Comparison of ENCODE assay signal across 12 mouse cellular contexts in genomic region chr17:47177671-47178246, GRCm38 (mm10).
DNase-seq lines count a peak whose midpoint lies in the region; ATAC-seq and TF ChIP-seq lines count a peak whose summit lies in the region.
"Had no signal": no experiment of that assay in that cellular context is flagged by ENCODE, and none has a peak within 500 bp of the region (broad histone marks: within the 10 kb centered on the region; RNA-seq: fewer than 3 reads in every experiment).

No protein-coding gene starts in this region.

- WGBS in forebrain, embryonic 12.5 days = 88% methylated on average over 8 of the region's 8 CpGs
- 89% methylated on average over 8 of the region's 8 CpGs for WGBS in forebrain, embryonic 10.5 days
- WGBS in liver, embryonic 15.5 days (ENCODE audit: insufficient replicate concordance) = 58% methylated on average over 8 of the region's 8 CpGs
- 64% methylated on average over 8 of the region's 8 CpGs for WGBS in liver, embryonic 12.5 days (ENCODE audit: insufficient replicate concordance)

- ATAC-seq in forebrain, embryonic 12.5 days (ENCODE audit: low FRiP score) = no peak
- no peak for ATAC-seq in liver, embryonic 15.5 days (ENCODE audit: insufficient read depth)
- ATAC-seq in liver, embryonic 12.5 days = no peak

- intact Hi-C loops in left cerebral cortex, postnatal 14 days (cut with DNase I) = no loop called here

- no peaks in the 10 kb centered on the region for H3K9me3 ChIP-seq in forebrain, embryonic 12.5 days
- H3K9me3 ChIP-seq in forebrain, embryonic 10.5 days = no peaks in the 10 kb centered on the region
- H3K9me3 ChIP-seq in liver, embryonic 15.5 days (replicated peaks) = no peaks in the 10 kb centered on the region
- H3K9me3 ChIP-seq in liver, embryonic 12.5 days (replicated peaks) = no peaks in the 10 kb centered on the region

- no peak for DNase-seq in forebrain, embryonic 10.5 days (ENCODE audit: extremely low spot score, low spot score)
- DNase-seq in left cerebral cortex, postnatal 14 days (ENCODE audit: low spot score in 2 of 2) = peak; percentile 34 to 74
- DNase-seq in cerebellum, postnatal 4 days (ENCODE audit: low spot score in 2 of 2) = no peak
- DNase-seq in heart, adult 8-10 months (ENCODE audit: low spot score) = no peak
- DNase-seq: cerebellum, adult 9-11 months; kidney, adult 18-20 months; thymus, postnatal 4 days had no signal

- H3K4me3 ChIP-seq in forebrain, embryonic 12.5 days (replicated peaks) = no peak overlapping the region
- no peak overlapping the region for H3K4me3 ChIP-seq in forebrain, embryonic 10.5 days
- H3K4me3 ChIP-seq in liver, embryonic 15.5 days (replicated peaks) = no peak overlapping the region
- H3K4me3 ChIP-seq in liver, embryonic 12.5 days = no peak overlapping the region
- no peak overlapping the region for H3K4me3 ChIP-seq in cortical plate, adult 2 months (ENCODE audit: insufficient read depth, low read length)

- H3K4me1 ChIP-seq in forebrain, embryonic 12.5 days = peaks cover 23% of the 10 kb centered on the region
- H3K4me1 ChIP-seq in forebrain, embryonic 10.5 days = peaks cover 31% of the 10 kb centered on the region
- H3K4me1 ChIP-seq in liver, embryonic 15.5 days (replicated peaks) = peaks cover 33% of the 10 kb centered on the region
- peaks cover 42% of the 10 kb centered on the region for H3K4me1 ChIP-seq in liver, embryonic 12.5 days
- H3K4me1 ChIP-seq in cortical plate, adult 2 months (ENCODE audit: control insufficient read depth, insufficient read depth, low read length) = peaks cover 16% of the 10 kb centered on the region

- 0 out of 2 replicates have a peak, but pooled peaks have one; percentile 45 for TF ChIP-seq POLR2A in cortical plate, adult 2 months (IDR thresholded peaks at IDR 0.05; ENCODE audit: extremely low read depth, insufficient read depth, low read length)

- no peak overlapping the region for H3K9ac ChIP-seq in forebrain, embryonic 12.5 days
- H3K9ac ChIP-seq in liver, embryonic 15.5 days = no peak overlapping the region
- H3K9ac ChIP-seq in liver, embryonic 12.5 days = no peak overlapping the region

- H3K36me3 ChIP-seq in forebrain, embryonic 12.5 days (replicated peaks) = no peaks in the 10 kb centered on the region; the same call in 1 of the 2 replicates
- H3K36me3 ChIP-seq in forebrain, embryonic 10.5 days (replicated peaks) = peaks cover 17% of the 10 kb centered on the region
- no peaks in the 10 kb centered on the region for H3K36me3 ChIP-seq in liver, embryonic 15.5 days (replicated peaks)
- no peaks in the 10 kb centered on the region for H3K36me3 ChIP-seq in liver, embryonic 12.5 days

- no peak overlapping the region for H3K4me2 ChIP-seq in forebrain, embryonic 12.5 days
- H3K4me2 ChIP-seq in liver, embryonic 15.5 days = no peak overlapping the region
- H3K4me2 ChIP-seq in liver, embryonic 12.5 days = no peak overlapping the region

- H3K27me3 ChIP-seq in forebrain, embryonic 12.5 days = no peaks in the 10 kb centered on the region
- no peaks in the 10 kb centered on the region for H3K27me3 ChIP-seq in forebrain, embryonic 10.5 days (ENCODE audit: poor library complexity, severe bottlenecking)
- H3K27me3 ChIP-seq in liver, embryonic 15.5 days = no peaks in the 10 kb centered on the region
- H3K27me3 ChIP-seq in liver, embryonic 12.5 days (replicated peaks) = no peaks in the 10 kb centered on the region

- H3K27ac ChIP-seq in forebrain, embryonic 12.5 days = 0 out of 2 replicates have a peak overlapping the region, but pooled peaks have one; percentile 32
- no peak overlapping the region for H3K27ac ChIP-seq in forebrain, embryonic 10.5 days
- 0 out of 2 replicates have a peak overlapping the region, but pooled peaks have one; percentile 9 for H3K27ac ChIP-seq in liver, embryonic 15.5 days (replicated peaks)
- H3K27ac ChIP-seq in liver, embryonic 12.5 days = no peak overlapping the region
- H3K27ac ChIP-seq in cortical plate, adult 2 months (ENCODE audit: insufficient read depth, low read length) = peak overlapping the region; percentile 6; the same call in 1 of the 2 replicates
- H3K27ac ChIP-seq: macrophage had no signal

- TF ChIP-seq CTCF in cortical plate, adult 2 months (IDR thresholded peaks at IDR 0.05; ENCODE audit: extremely low read depth, insufficient read depth, low read length) = no peak

Comparison
In these comparisons a context has a peak if more than half of its experiments do, and no peak if none do; other contexts are left out.
1. H3K27ac ChIP-seq: peak in forebrain, embryonic 12.5 days (single experiment), liver, embryonic 15.5 days (single experiment) and cortical plate, adult 2 months (single experiment); none in forebrain, embryonic 10.5 days (single experiment) and liver, embryonic 12.5 days (single experiment).
2. DNase-seq: peak in left cerebral cortex, postnatal 14 days (2 of 2); none in forebrain, embryonic 10.5 days (single experiment), cerebellum, postnatal 4 days (0 of 2) and heart, adult 8-10 months (single experiment).